Mouse (Mus musculus) G1E (cell line): ENCODE results near the gene Rasal1. TPM values are rescaled to one million over a fixed set of nuclear protein-coding genes. Genes with fewer than 3 reads are reported as not detected.

Experiments
- ATAC-seq: 2 replicates; pipeline ENCODE4 v1.8.0; 2016; ENCODE audit warnings: mild to moderate bottlenecking; ENCODE audit not compliant: insufficient number of reproducible peaks, poor library complexity, low FRiP score, severe bottlenecking; ENCODE audit errors: extremely low read depth
- DNase-seq: peaks from one replicate; pipeline ENCODE4 v3.0.0; 2012; ENCODE audit warnings: low spot score
- H3K27me3 ChIP-seq: 2 replicates; pipeline ENCODE4 v1.6.1; 2012; ENCODE audit warnings: mild to moderate bottlenecking, low read length, inconsistent platforms; ENCODE audit not compliant: insufficient read depth
- H3K36me3 ChIP-seq: replicated peaks from 2 replicates; pipeline ENCODE3; 2012; ENCODE audit warnings: mild to moderate bottlenecking, inconsistent platforms
- H3K4me1 ChIP-seq: 2 replicates; pipeline ENCODE4 v1.6.1; 2012; ENCODE audit warnings: low read depth, low read length, inconsistent platforms, mixed read lengths; ENCODE audit not compliant: insufficient read depth
- H3K4me3 ChIP-seq: 2 replicates; pipeline ENCODE4 v1.5.1; 2012; ENCODE audit warnings: low read depth, mild to moderate bottlenecking, inconsistent platforms, low read length, moderate library complexity, mixed read lengths
- H3K9me3 ChIP-seq: replicated peaks from 2 replicates; pipeline ENCODE4 v1.6.1; 2012; ENCODE audit warnings: inconsistent platforms
- CTCF ChIP-seq: IDR thresholded peaks from 2 replicates; pipeline ENCODE4 v1.5.1; 2012; ENCODE audit warnings: low read depth, low read length, inconsistent platforms, mixed read lengths
- GATA1 ChIP-seq: IDR thresholded peaks from 2 replicates; pipeline ENCODE4 v1.6.1; 2012; ENCODE audit warnings: borderline replicate concordance, low read length, inconsistent platforms, mixed read lengths
- GATA2 ChIP-seq: IDR thresholded peaks from 2 replicates; pipeline ENCODE4 v1.6.1; 2012; ENCODE audit warnings: low read depth, low read length, inconsistent platforms, borderline replicate concordance
- POLR2AphosphoS5 ChIP-seq: IDR thresholded peaks from 2 replicates; pipeline ENCODE4 v1.6.1; 2012; ENCODE audit warnings: low read depth, low read length, inconsistent platforms; ENCODE audit not compliant: insufficient replicate concordance
- TAL1 ChIP-seq: conservative IDR thresholded peaks from 2 replicates; pipeline ENCODE4 v1.6.1; 2012; ENCODE audit warnings: low read depth, low read length, inconsistent platforms, mixed read lengths
- polyA plus RNA-seq: library from polyadenylated mRNA; stranded (reverse); fragments of >175 nt; gene quantifications from 2 replicates; pipeline ENCODE4 v1.2.3, GENCODE M21; 2012
- total RNA-seq, 2 experiments: library from RNA; stranded (forward) in 1 of 2; stranded (reverse) in 1 of 2; fragments of 200-1000 nt in 1 of 2; fragments of >200 nt in 1 of 2; fragmentation: Nextera tagmentation in 1 of 2; gene quantifications; 2 replicates each; pipeline ENCODE4 v1.2.3; 2014 to 2017

Gene Rasal1
- total and polyA plus RNA-seq, 3 experiments: 1.4 to 10.8 (median 5.6) TPM

GRCm38 (mm10) chr5:120649374-120649933, 842 bp downstream of the Rasal1 start:
- peaks cover 37% of the 10 kb centered on the region for H3K27me3 ChIP-seq
- peaks cover 20% of the 10 kb centered on the region for H3K36me3 ChIP-seq
- ATAC-seq: no peak
- no peaks in the 10 kb centered on the region for H3K9me3 ChIP-seq
- DNase-seq: no peak
- peaks cover 75% of the 10 kb centered on the region for H3K4me1 ChIP-seq
- TF ChIP-seq TAL1: no peak
- no peak for TF ChIP-seq GATA2
- TF ChIP-seq POLR2AphosphoS5: no peak
- TF ChIP-seq GATA1: no peak
- TF ChIP-seq CTCF: no peak
- peak overlapping the region; percentile 87 for H3K4me3 ChIP-seq

- Histone ChIP-seq H3K27me3 (peaks cover 41% of the 10 kb centered on the region), H3K36me3 (peaks cover 25% of the 10 kb centered on the region), H3K9me3 (no peaks in the 10 kb centered on the region), H3K4me1 (peaks cover 76% of the 10 kb centered on the region), H3K4me3 (peak overlapping the region; percentile 87)
- TF ChIP-seq POLR2AphosphoS5 (no peak), CTCF (no peak), GATA1 (no peak), GATA2 (no peak), TAL1 (no peak)
- DNase-seq (no peak), ATAC-seq (no peak)
These were observed 1.3 kb downstream of the Rasal1 start for GRCm38 (mm10) chr5:120649938-120650337.

DNA sequence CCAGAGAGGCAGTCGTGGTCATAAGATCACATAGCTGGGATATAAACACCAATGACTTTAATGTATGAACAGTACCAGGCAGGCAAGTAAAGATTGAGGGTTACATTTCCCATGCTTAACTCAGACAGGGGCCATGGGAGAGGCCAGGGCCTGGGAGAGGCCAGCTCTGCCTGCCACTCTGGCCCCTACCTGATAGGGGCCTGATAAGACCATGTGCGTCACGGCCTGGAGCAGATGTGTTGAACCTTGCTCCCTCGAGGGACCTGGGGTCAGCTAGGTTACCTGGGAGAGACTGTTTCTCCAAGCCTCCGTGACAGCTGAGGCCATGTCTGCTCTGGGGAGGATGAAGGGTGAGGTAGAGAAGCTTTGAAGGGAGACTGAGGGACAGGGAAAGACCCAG, 2.6 kb downstream of the Rasal1 start:
- TF ChIP-seq TAL1 (no peak), GATA2 (no peak), POLR2AphosphoS5 (no peak), CTCF (no peak), GATA1 (no peak)
- Histone ChIP-seq H3K36me3 (peaks cover 36% of the 10 kb centered on the region), H3K4me3 (peak overlapping the region; percentile 62; the same call in 1 of the 2 replicates), H3K9me3 (no peaks in the 10 kb centered on the region), H3K27me3 (peaks cover 38% of the 10 kb centered on the region), H3K4me1 (peaks cover 76% of the 10 kb centered on the region)
- ATAC-seq (no peak), DNase-seq (no peak)

DNA sequence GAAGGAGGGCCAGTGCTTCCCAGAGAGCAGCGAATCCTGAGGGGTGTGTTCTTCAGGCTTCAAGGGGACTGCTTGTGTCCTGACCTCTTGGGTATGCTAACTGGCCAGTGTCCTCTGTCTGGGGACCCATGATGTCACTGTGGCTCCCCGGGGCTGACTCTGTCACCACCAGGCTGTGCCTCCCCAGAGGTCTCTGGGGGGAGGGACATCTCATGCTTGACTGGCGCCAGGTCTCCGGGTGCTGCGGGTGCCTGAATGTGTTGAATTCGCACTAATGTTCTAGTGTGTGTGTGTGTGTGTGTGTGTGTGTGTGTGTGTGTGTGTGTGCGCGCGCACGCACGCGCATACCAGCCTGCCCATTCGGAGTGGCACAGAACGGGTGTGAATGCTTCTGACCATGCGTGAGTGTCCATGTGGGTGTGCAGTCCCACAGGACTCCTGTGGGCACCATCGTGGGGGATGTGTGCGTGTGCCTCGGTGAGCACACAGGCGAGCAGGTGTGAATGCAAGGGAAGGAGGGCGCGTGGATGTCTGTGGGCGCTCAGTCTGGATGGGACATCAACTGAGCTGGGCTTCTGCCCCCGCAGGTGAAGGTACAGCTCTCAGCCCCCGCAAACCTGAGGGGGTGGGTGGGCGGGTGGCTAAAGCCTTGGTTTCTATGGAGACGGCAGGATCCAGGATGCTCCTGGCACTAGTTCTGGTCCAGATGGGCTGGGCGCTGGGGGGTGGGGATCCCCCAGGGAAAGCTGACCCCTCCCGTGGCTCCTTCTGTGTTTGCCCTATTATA, 4.5 kb downstream of the Rasal1 start:
- Histone ChIP-seq H3K27me3 (peaks cover 29% of the 10 kb centered on the region), H3K4me1 (peaks cover 60% of the 10 kb centered on the region), H3K4me3 (no peak overlapping the region), H3K36me3 (peaks cover 45% of the 10 kb centered on the region), H3K9me3 (no peaks in the 10 kb centered on the region)
- ATAC-seq: no peak
- DNase-seq: no peak
- TF ChIP-seq GATA2 (no peak), POLR2AphosphoS5 (no peak), GATA1 (no peak), CTCF (no peak), TAL1 (no peak)

DNA sequence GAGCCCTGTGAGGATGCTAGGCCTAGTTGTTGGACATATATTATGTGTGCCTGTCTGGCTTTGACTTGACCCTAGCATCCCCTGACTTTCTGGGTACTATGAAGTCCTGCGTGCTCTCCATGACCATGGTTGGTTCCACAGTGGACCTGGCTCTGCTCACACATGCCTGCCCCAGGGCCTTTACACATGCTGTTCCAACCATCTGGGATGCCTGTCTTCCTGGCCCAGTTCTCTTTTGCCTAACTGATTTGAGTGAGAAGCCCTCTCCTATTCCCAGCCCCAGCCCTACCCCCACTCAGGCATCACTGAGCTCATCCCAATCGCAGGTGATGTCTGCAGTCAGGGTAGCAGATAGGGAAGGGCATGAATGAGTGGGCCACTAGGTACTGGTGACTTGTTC, 5.3 kb downstream of the Rasal1 start:
- Histone ChIP-seq H3K27me3 (peaks cover 29% of the 10 kb centered on the region), H3K4me3 (no peak overlapping the region), H3K4me1 (peaks cover 53% of the 10 kb centered on the region), H3K36me3 (peaks cover 45% of the 10 kb centered on the region), H3K9me3 (no peaks in the 10 kb centered on the region)
- DNase-seq (no peak), ATAC-seq (no peak)
- TF ChIP-seq GATA1 (no peak), POLR2AphosphoS5 (no peak), CTCF (no peak), TAL1 (no peak), GATA2 (no peak)

DNA sequence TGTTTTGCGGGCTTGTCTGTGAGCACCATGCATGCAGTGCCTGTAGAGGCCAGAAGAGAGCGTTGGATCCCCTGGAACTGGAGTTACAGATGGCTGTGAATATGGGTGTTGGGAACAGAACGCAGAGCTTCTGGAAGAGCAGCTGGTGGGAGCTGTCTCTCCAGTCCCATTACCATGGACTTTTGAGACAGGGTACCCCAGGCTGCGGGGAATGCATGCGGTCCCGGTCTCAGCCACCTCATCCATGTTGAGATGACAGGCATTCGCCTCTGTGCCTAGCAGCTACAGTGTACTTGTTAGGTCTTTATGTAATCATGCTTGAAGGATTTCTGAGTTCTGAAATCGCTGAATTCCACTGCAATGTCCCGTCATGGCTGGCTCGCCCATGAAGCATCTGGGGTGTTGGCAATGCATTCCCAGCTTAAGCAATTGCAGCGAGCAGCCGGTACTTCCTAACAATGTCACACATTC, 7.7 kb downstream of the Rasal1 start:
- Histone ChIP-seq H3K27me3 (peaks cover 16% of the 10 kb centered on the region), H3K36me3 (peaks cover 57% of the 10 kb centered on the region), H3K9me3 (no peaks in the 10 kb centered on the region), H3K4me3 (no peak overlapping the region), H3K4me1 (peaks cover 32% of the 10 kb centered on the region)
- ATAC-seq (no peak), DNase-seq (no peak)
- no peak for TF ChIP-seq POLR2AphosphoS5
- TF ChIP-seq GATA1: no peak
- TF ChIP-seq CTCF: no peak
- TF ChIP-seq GATA2: no peak
- TF ChIP-seq TAL1: no peak
